Mouse (Mus musculus): ENCODE measurements around the gene Skiv2l.

DNA sequence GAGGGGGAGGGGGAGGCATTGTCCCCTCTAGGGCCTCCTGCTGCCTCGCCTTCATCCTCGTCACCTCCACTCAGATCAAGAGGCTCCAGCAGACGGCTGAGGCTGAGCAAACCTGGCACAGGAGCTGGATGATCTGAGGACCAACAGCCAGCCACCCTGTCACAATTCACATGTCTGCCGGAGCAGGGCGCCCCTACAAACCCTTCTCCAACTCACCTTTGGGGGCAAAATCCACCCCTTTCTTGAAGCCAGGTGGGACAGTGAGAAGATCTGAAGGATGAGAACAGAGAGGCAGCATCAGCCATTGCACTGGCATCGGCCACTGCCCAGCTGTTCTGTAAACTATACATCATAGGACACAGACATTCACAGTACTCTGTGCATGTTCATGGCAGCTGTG, 2.8 kb downstream of the Skiv2l start:
- TF ChIP-seq CTCF (IDR thresholded peaks at IDR 0.05; ENCODE audit: low read depth) (no peak), EP300 (IDR thresholded peaks at IDR 0.05; ENCODE audit: low read depth) (no peak)

Measured in heart, postnatal 0 days (tissue).